Mouse (Mus musculus) ES-Bruce4 (cell line): ENCODE measurements around the gene Serpinb6a.

Source experiments
- CTCF ChIP-seq: IDR thresholded peaks from one replicate; pipeline ENCODE4 v1.8.1; 2011; ENCODE audit warnings: low read depth, low read length
- POLR2A ChIP-seq: IDR thresholded peaks from one replicate; pipeline ENCODE4 v1.8.1; 2011; ENCODE audit warnings: low read length; ENCODE audit not compliant: insufficient read depth

- TF ChIP-seq CTCF, result no peak
- no peak for TF ChIP-seq POLR2A
Observed at GRCm38 (mm10) chr13:34007234-34007633, 4.6 kb upstream of the Serpinb6a start.
